Mouse (Mus musculus) stomach, embryonic 14.5 days (tissue): ENCODE results near the gene Olfr338. TPM values are rescaled to one million over a fixed set of nuclear protein-coding genes. Genes with fewer than 3 reads are reported as not detected.
"Not testable (repeated sequence)": the region's sequence is repeated elsewhere in the genome, so short reads cannot be mapped to it uniquely, and the experiment has no call there.

Source experiments
- ATAC-seq: fragments of 200-750 bp; cut with Nextera tagmentation; 2 replicates; pipeline ENCODE4 v1.8.0; 2017; ENCODE audit warnings: low read depth, moderate TSS enrichment; ENCODE audit not compliant: insufficient number of reproducible peaks, insufficient read depth, low FRiP score
- H3K27ac ChIP-seq: fragments of 300-500 bp; sonication (generic); 2 replicates; pipeline ENCODE4 v1.5.1; 2014; ENCODE audit warnings: mild to moderate bottlenecking, low read length, moderate library complexity, mixed read lengths
- H3K27me3 ChIP-seq: fragments of 300-500 bp; sonication (generic); 2 replicates; pipeline ENCODE4 v1.6.1; 2014; ENCODE audit warnings: low read length, control low read depth, mixed read lengths; ENCODE audit not compliant: control insufficient read depth, insufficient read depth
- H3K36me3 ChIP-seq: fragments of 300-500 bp; sonication (generic); 2 replicates; pipeline ENCODE4 v1.6.1; 2014; ENCODE audit warnings: mild to moderate bottlenecking, control low read depth, low read length, moderate library complexity, mixed read lengths; ENCODE audit not compliant: control insufficient read depth, insufficient read depth
- H3K4me1 ChIP-seq: fragments of 300-500 bp; sonication (generic); 2 replicates; pipeline ENCODE4 v1.6.1; 2014; ENCODE audit warnings: low read length, control low read depth, mixed read lengths; ENCODE audit not compliant: control insufficient read depth, insufficient read depth
- H3K4me2 ChIP-seq: fragments of 300-500 bp; sonication (generic); replicated peaks from 2 replicates; pipeline ENCODE4 v1.6.1; 2014; ENCODE audit warnings: low read depth, low read length, control low read depth
- H3K4me3 ChIP-seq: fragments of 300-500 bp; sonication (generic); 2 replicates; pipeline ENCODE4 v1.5.1; 2014; ENCODE audit warnings: low read depth, low read length, control low read depth
- H3K9ac ChIP-seq: fragments of 300-500 bp; sonication (generic); replicated peaks from 2 replicates; pipeline ENCODE4 v1.6.1; 2014; ENCODE audit warnings: low read depth, mild to moderate bottlenecking, control low read depth, low read length, moderate library complexity, mixed read lengths
- H3K9me3 ChIP-seq: fragments of 300-500 bp; sonication (generic); 2 replicates; pipeline ENCODE4 v1.6.1; 2016; ENCODE audit warnings: low read depth, low read length, control low read depth; ENCODE audit not compliant: control insufficient read depth
- WGBS: fragments of 180-500 bp; shearing (Covaris S2); extraction: QIAGEN DNeasy Blood & Tissue Kit; methylation state at CpG from one replicate; pipeline ENCODE4 v1.1.7; 2014; 5-methylcytosine and 5-hydroxymethylcytosine counted together
- polyA plus RNA-seq: library from polyadenylated mRNA; unstranded; fragments of >200 nt; fragmentation: Nextera tagmentation; extraction: Ambion mirVana; gene quantifications from 2 replicates; pipeline ENCODE4 v1.2.1, GENCODE M21; 2014

Olfr338 gene
- not detected in 2 replicates for polyA plus RNA-seq

DNA sequence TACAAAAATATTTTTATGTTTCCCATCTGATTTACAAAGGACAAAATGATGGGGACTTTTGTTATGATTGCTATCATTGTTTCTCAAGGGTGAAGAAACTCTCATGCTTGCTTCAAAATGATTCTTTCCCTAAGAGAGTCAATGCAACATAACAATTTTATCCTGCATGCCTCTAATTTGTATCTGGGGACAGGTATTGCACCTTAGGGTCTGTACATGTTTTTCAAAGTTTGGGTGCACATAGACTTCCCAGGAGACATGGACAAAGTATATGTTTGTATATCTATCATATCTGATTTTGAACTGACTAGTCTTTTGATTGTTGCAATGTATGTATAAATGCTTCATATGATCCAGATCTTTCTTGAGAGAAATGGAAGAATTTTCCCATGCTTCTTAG lies at the start of gene Olfr338:
Gene Olfr338, plus strand, starts transcription at position 301 of the 400 bp plus-strand sequence.
- Histone ChIP-seq H3K4me2 (no peak within 1 kb of the TSS), H3K9me3 (no peaks in the 10 kb centered on the region), H3K4me1 (no peaks in the 10 kb centered on the region), H3K27me3 (no peaks in the 10 kb centered on the region), H3K9ac (no peak within 1 kb of the TSS), H3K4me3 (no peak within 1 kb of the TSS), H3K27ac (no peak within 1 kb of the TSS), H3K36me3 (no peaks in the 10 kb centered on the region)
- ATAC-seq, result no peak

DNA sequence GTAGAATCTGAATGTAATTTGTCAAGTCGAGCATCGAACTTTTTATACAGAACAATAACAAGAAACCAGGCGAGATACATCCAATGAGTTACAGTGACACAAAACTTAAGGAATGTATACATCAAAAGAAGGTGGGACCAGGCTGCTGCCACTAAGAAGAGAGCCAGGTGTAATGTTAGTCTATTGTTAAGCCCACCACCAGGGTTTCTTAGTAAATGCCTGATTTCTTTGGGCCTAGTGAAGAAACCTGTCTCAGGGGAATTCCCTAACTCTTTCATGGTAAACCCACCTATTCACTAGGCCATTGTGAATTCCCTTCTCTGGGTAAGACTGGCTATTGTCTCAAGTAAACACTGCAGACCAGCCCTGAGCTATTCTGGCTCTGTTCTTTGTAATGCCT lies 41.9 kb downstream of the Olfr338 start:
- not testable (repeated sequence) for H3K36me3 ChIP-seq, H3K4me1 ChIP-seq, H3K9ac ChIP-seq, H3K4me3 ChIP-seq, H3K27me3 ChIP-seq, H3K9me3 ChIP-seq, H3K4me2 ChIP-seq, ATAC-seq, H3K27ac ChIP-seq
- 81% methylated on average over 3 of the region's 3 CpGs for WGBS

DNA sequence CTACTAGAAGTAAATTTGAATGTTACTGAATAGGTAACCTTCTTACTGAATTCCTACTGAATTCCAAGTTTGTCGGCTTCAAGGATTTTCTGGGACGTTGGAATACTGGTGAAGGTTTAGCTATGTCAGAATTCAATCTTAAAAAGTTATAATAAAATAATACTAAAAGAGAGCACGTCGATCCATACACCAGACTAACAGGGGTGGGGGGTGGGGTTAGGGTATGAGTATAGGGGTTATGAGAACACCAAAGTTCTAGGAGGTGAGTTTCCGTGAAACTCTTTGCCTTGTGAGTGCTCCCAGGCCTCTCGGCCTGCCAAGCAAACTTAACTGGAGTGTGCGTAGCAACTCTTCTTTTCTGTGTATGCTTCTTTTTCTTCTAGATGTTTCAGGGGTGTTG lies 42.3 kb downstream of the Olfr338 start:
- H3K9me3 ChIP-seq, H3K4me2 ChIP-seq, H3K4me1 ChIP-seq, H3K27me3 ChIP-seq, H3K4me3 ChIP-seq, ATAC-seq, H3K36me3 ChIP-seq, H3K9ac ChIP-seq, H3K27ac ChIP-seq: not testable (repeated sequence)
- 88% methylated on average over 7 of the region's 7 CpGs for WGBS

DNA sequence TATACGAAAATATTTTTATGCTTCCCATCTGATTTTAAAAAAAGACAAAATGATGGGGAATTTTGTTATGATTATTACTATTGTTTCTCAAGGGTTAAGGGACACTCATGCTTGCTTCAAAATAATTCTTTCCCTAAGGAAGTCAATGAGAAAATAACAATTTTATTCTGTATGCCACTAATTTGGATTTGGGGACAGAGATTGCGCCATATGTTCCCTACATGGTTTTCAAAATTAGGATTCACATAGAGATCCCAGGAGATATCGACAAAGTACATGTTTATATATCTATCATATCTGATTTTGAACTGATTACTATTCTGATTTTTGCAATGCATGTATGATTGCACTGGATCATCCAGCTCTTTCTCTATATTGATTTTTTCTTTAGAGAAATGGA lies 45.3 kb downstream of the Olfr338 start, which contains the start of gene Olfr339:
Gene Olfr339, plus strand, starts transcription at position 301 of the 400 bp plus-strand sequence.
- 82% methylated on average over 3 of the region's 3 CpGs for WGBS
- H3K4me1 ChIP-seq, result no peaks in the 10 kb centered on the region
- H3K4me2 ChIP-seq, result no peak within 1 kb of the TSS
- no peak for ATAC-seq
- H3K9me3 ChIP-seq, result no peaks in the 10 kb centered on the region
- no peak within 1 kb of the TSS for H3K4me3 ChIP-seq
- H3K27me3 ChIP-seq, result no peaks in the 10 kb centered on the region
- no peak within 1 kb of the TSS for H3K27ac ChIP-seq
- no peak within 1 kb of the TSS for H3K9ac ChIP-seq
- no peaks in the 10 kb centered on the region for H3K36me3 ChIP-seq

Other genes with a start within 250 kb of the Olfr338 start
- gene Mrrf, start 237.1 kb upstream of the Olfr338 start, polyA plus RNA-seq, result 33.8 and 42.6 TPM in 2 replicates
- 78.4 and 78.7 TPM in 2 replicates for gene Rbm18, start 236.7 kb upstream of the Olfr338 start, polyA plus RNA-seq
- gene Ptgs1, start 143.1 kb upstream of the Olfr338 start, polyA plus RNA-seq, result 30.7 and 34.1 TPM in 2 replicates
- gene Olfr339, start 45.4 kb downstream of the Olfr338 start, polyA plus RNA-seq, result not detected in 2 replicates
- not detected in 2 replicates for gene Olfr340, start 79.1 kb downstream of the Olfr338 start, polyA plus RNA-seq
- gene Olfr341, start 108.9 kb downstream of the Olfr338 start, polyA plus RNA-seq, result not detected in 2 replicates
- not detected in 2 replicates for gene Olfr342, start 151.5 kb downstream of the Olfr338 start, polyA plus RNA-seq
- gene Olfr344, start 193.1 kb downstream of the Olfr338 start, polyA plus RNA-seq, result not detected in 2 replicates